Mouse (Mus musculus): ENCODE data around the gene Tmem219. TPM values are rescaled to one million over a fixed set of nuclear protein-coding genes. Genes with fewer than 3 reads are reported as not detected.

Gene Tmem219
- polyA plus RNA-seq, 1 experiment from 2014 or later, result 30.9 TPM

GRCm38 (mm10) chr7:126843276-126843675 is 79.4 kb downstream of the Tmem219 start:
- no peak for ATAC-seq (ENCODE audit: low FRiP score)
- no peak overlapping the region for H3K4me3 ChIP-seq (replicated peaks)
- H3K27ac ChIP-seq (replicated peaks), result no peak overlapping the region
- 86% methylated on average over 9 of the region's 9 CpGs for WGBS
- H3K9me3 ChIP-seq (replicated peaks), result no peaks in the 10 kb centered on the region
- H3K9ac ChIP-seq (replicated peaks), result no peak overlapping the region
- H3K4me2 ChIP-seq, result no peak overlapping the region
- H3K27me3 ChIP-seq (replicated peaks), result peaks cover 3% of the 10 kb centered on the region; the same call in 1 of the 2 replicates
- no peaks in the 10 kb centered on the region for H3K36me3 ChIP-seq
- H3K4me1 ChIP-seq, result peaks cover 12% of the 10 kb centered on the region

Other genes with a start within 250 kb of the Tmem219 start
- gene Sult1a1, start 246.5 kb downstream of the Tmem219 start, polyA plus RNA-seq (2015; fragmentation: Nextera tagmentation; extraction: Ambion mirVana), result 3.4 and 5.1 TPM in 2 replicates
- gene Bola2, start 227.5 kb downstream of the Tmem219 start, polyA plus RNA-seq (2015; fragmentation: Nextera tagmentation; extraction: Ambion mirVana), result 131 and 154 TPM in 2 replicates
- 13.9 and 18.2 TPM in 2 replicates for gene Slx1b, start 227.1 kb downstream of the Tmem219 start, polyA plus RNA-seq (2015; fragmentation: Nextera tagmentation; extraction: Ambion mirVana)
- 120 and 192 TPM in 2 replicates for gene Coro1a, start 215.1 kb downstream of the Tmem219 start, polyA plus RNA-seq (2015; fragmentation: Nextera tagmentation; extraction: Ambion mirVana)
- 104 and 105 TPM in 2 replicates for gene Mapk3, start 163.3 kb downstream of the Tmem219 start, polyA plus RNA-seq (2015; fragmentation: Nextera tagmentation; extraction: Ambion mirVana)
- gene Gdpd3, start 156.6 kb downstream of the Tmem219 start, polyA plus RNA-seq (2015; fragmentation: Nextera tagmentation; extraction: Ambion mirVana), result 1.0 and 1.5 TPM in 2 replicates
- 187 and 207 TPM in 2 replicates for gene Ypel3, start 146.0 kb downstream of the Tmem219 start, polyA plus RNA-seq (2015; fragmentation: Nextera tagmentation; extraction: Ambion mirVana)
- gene Tbx6, start 141.4 kb downstream of the Tmem219 start, polyA plus RNA-seq (2015; fragmentation: Nextera tagmentation; extraction: Ambion mirVana), result 0.34 and 0.35 TPM in 2 replicates
- gene Ppp4c, start 130.4 kb downstream of the Tmem219 start, polyA plus RNA-seq (2015; fragmentation: Nextera tagmentation; extraction: Ambion mirVana), result 154 and 188 TPM in 2 replicates
- 48.2 and 54.4 TPM in 2 replicates for gene Fam57b, start 125.2 kb downstream of the Tmem219 start, polyA plus RNA-seq (2015; fragmentation: Nextera tagmentation; extraction: Ambion mirVana)
- gene 4930451I11Rik, start 91.3 kb downstream of the Tmem219 start, polyA plus RNA-seq (2015; fragmentation: Nextera tagmentation; extraction: Ambion mirVana), result not detected in 2 replicates
- gene Doc2a, start 75.5 kb downstream of the Tmem219 start, polyA plus RNA-seq (2015; fragmentation: Nextera tagmentation; extraction: Ambion mirVana), result 36.2 and 39.3 TPM in 2 replicates
- gene Hirip3, start 60.9 kb downstream of the Tmem219 start, polyA plus RNA-seq (2015; fragmentation: Nextera tagmentation; extraction: Ambion mirVana), result 20.3 and 28.6 TPM in 2 replicates
- 89.4 and 90.5 TPM in 2 replicates for gene Ino80e, start 60.5 kb downstream of the Tmem219 start, polyA plus RNA-seq (2015; fragmentation: Nextera tagmentation; extraction: Ambion mirVana)
- 52.4 and 55.2 TPM in 2 replicates for gene Taok2, start 38.2 kb downstream of the Tmem219 start, polyA plus RNA-seq (2015; fragmentation: Nextera tagmentation; extraction: Ambion mirVana)
- 102 and 121 TPM in 2 replicates for gene Kctd13, start 6.0 kb upstream of the Tmem219 start, polyA plus RNA-seq (2015; fragmentation: Nextera tagmentation; extraction: Ambion mirVana)
- 8.9 and 11.7 TPM in 2 replicates for gene Asphd1, start 26.7 kb upstream of the Tmem219 start, polyA plus RNA-seq (2015; fragmentation: Nextera tagmentation; extraction: Ambion mirVana)
- gene Sez6l2, start 27.6 kb upstream of the Tmem219 start, polyA plus RNA-seq (2015; fragmentation: Nextera tagmentation; extraction: Ambion mirVana), result 51.6 and 56.9 TPM in 2 replicates
- gene Cdipt, start 53.0 kb upstream of the Tmem219 start, polyA plus RNA-seq (2015; fragmentation: Nextera tagmentation; extraction: Ambion mirVana), result 139 and 145 TPM in 2 replicates
- 0.82 and 1.0 TPM in 2 replicates for gene Cdiptos, start 53.2 kb upstream of the Tmem219 start, polyA plus RNA-seq (2015; fragmentation: Nextera tagmentation; extraction: Ambion mirVana)
- 5.2 and 11.6 TPM in 2 replicates for gene Mvp, start 91.7 kb upstream of the Tmem219 start, polyA plus RNA-seq (2015; fragmentation: Nextera tagmentation; extraction: Ambion mirVana)
- 0.79 and 1.2 TPM in 2 replicates for gene Pagr1b, start 93.6 kb upstream of the Tmem219 start, polyA plus RNA-seq (2015; fragmentation: Nextera tagmentation; extraction: Ambion mirVana)
- 52.5 and 80.1 TPM in 2 replicates for gene Pagr1a, start 94.4 kb upstream of the Tmem219 start, polyA plus RNA-seq (2015; fragmentation: Nextera tagmentation; extraction: Ambion mirVana)
- gene Gm42742, start 98.2 kb upstream of the Tmem219 start, polyA plus RNA-seq (2015; fragmentation: Nextera tagmentation; extraction: Ambion mirVana), result 18.8 and 54.5 TPM in 2 replicates
- 69.9 and 72.5 TPM in 2 replicates for gene Prrt2, start 98.3 kb upstream of the Tmem219 start, polyA plus RNA-seq (2015; fragmentation: Nextera tagmentation; extraction: Ambion mirVana)
- gene Maz, start 104.1 kb upstream of the Tmem219 start, polyA plus RNA-seq (2015; fragmentation: Nextera tagmentation; extraction: Ambion mirVana), result 78.1 and 82.6 TPM in 2 replicates
- 20.0 and 40.9 TPM in 2 replicates for gene Kif22, start 119.6 kb upstream of the Tmem219 start, polyA plus RNA-seq (2015; fragmentation: Nextera tagmentation; extraction: Ambion mirVana)
- not detected in 2 replicates for gene Zg16, start 164.4 kb upstream of the Tmem219 start, polyA plus RNA-seq (2015; fragmentation: Nextera tagmentation; extraction: Ambion mirVana)
- gene AI467606, start 168.4 kb upstream of the Tmem219 start, polyA plus RNA-seq (2015; fragmentation: Nextera tagmentation; extraction: Ambion mirVana), result 2.4 and 8.6 TPM in 2 replicates
- gene Qprt, start 199.3 kb upstream of the Tmem219 start, polyA plus RNA-seq (2015; fragmentation: Nextera tagmentation; extraction: Ambion mirVana), result 0.75 and 1.1 TPM in 2 replicates
- gene Spn, start 214.9 kb upstream of the Tmem219 start, polyA plus RNA-seq (2015; fragmentation: Nextera tagmentation; extraction: Ambion mirVana), result 0.08 and 2.8 TPM in 2 replicates

Data from neural tube, embryonic 15.5 days (tissue).